Mouse (Mus musculus): Measurements from ENCODE around the gene Syk. TPM values are rescaled to one million over a fixed set of nuclear protein-coding genes. Genes with fewer than 3 reads are reported as not detected.

The Syk gene
- total RNA-seq, 1 experiment from 2014 or later = 288 TPM

DNA sequence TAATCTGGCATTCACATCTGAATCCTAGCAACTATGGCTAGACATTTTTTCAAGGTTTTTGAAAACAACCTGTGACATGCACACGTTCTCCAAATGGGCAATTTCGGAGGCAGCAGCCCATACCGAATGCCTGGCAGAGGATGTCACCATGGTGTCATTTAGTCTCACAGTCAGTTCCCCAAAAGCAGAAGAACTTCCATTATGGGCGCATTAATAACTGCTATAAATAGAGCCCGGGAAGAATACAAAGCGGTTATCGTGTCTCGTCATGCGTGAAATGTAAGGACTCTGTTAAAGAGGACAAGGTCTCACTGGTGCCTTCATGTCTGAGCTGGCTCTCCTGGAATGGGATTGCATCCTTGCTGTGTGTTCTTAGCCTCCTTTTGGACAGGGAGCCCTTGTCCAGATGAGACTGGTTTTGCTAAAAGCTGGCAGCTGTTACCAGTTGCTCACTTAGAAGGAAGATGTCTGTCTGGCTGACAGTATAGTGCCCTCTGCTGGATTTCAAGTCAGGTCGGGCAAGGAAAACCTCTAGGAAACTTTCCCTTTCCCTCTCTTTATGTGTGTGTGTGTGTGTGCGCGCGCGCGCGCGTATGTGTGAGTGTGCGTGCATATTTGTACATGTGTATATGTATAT lies 17.8 kb upstream of the Syk start:
- peak; percentile 35 for ATAC-seq (replicated peaks; ENCODE audit: insufficient number of reproducible peaks, low FRiP score, low TSS enrichment, poor library complexity, severe bottlenecking)

DNA sequence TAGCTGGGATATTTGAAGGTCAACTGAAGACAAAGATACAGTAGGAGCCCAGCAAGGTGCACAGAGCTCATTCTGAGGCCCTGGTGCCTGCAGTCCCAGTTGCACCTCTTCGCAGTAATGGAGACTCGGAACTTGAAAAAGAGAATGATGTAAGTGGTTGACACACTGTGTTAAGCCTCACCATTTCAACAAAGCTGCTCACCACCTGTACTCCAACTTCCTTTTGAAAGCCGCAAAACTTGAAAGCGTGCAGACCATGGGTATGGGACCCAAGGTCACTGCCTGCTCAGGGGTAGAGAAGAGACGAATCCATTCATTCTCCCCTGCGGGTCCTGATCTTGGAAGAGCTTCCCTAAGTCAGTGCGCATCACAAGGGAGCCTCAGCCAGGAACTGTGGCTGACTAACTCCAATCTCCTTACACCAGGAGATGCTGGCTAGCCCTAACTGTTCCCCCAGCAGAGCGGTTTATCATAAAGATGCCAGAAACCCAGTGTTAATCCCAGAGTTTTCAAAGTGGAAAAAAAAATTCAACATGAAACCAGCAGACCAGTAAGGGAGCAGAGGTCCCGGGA lies 16.7 kb upstream of the Syk start:
- ATAC-seq (replicated peaks; ENCODE audit: insufficient number of reproducible peaks, low FRiP score, low TSS enrichment, poor library complexity, severe bottlenecking) = no peak

DNA sequence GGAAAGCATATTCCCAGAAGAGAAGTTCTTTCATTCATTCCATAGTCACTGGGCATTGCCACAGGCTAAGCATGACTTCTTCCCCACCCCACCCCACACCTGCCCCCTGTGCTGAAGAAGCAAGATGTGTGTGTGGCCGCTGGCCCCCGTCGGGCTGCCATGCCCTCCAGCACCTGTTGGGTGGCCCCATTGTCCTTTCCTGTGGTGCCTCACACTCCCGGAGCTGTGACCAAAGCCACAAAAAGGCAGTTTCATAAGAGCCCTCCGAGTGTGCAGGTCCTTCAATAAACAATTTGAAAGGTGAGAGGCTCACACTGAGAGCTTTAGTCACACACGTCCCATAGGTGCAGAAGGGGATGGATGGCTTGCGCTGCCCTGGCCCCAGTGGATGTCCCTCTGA lies 16.2 kb upstream of the Syk start:
- ATAC-seq (replicated peaks; ENCODE audit: insufficient number of reproducible peaks, low FRiP score, low TSS enrichment, poor library complexity, severe bottlenecking) = no peak

DNA sequence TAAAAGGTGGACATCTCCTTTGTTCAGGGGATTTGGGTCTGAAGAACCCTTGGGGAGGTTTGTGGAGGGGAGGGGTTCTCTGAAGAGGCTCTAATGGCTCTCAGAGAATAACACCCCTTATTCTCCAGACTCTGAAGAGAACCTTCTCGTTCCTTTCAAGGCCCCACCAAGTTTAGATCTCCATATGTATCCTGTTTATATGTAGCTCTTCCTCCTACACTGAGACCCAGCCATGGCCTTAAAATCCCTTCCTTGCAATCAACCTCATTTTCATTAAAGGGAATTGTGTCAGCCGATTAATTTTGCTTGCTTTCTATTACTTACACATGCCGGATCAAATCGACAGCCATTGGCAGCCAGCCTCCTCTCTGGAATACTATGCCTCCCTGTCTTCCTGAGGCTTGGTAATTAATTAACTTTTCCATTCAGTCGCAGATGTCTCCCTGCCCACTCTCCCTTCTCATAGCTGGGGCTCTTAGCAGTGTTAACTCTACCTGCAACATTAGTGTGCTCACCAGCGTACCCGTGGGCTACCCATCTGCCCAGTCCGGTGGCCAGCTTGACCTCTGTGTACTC lies 13.7 kb upstream of the Syk start:
- no peak for ATAC-seq (replicated peaks; ENCODE audit: insufficient number of reproducible peaks, low FRiP score, low TSS enrichment, poor library complexity, severe bottlenecking)

DNA sequence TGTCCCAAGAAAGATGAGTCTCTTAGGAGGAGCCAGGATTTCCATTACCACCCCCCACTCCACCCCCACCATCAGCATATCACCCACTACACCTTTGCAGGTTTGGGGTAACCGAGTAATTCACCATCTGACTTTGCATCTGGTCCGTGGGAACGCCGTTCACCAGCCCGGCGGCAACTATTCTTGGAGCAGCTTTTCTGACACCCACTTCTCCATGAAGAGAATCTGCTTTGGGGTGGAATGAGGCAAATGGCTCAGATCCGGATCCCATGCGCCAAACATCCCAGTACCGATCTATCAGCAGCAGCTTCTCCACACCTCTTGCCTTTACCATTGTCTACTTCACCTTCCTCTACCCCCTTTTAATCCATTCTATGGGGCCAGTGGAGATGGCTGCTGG lies 12.7 kb upstream of the Syk start:
- no peak for ATAC-seq (replicated peaks; ENCODE audit: insufficient number of reproducible peaks, low FRiP score, low TSS enrichment, poor library complexity, severe bottlenecking)

DNA sequence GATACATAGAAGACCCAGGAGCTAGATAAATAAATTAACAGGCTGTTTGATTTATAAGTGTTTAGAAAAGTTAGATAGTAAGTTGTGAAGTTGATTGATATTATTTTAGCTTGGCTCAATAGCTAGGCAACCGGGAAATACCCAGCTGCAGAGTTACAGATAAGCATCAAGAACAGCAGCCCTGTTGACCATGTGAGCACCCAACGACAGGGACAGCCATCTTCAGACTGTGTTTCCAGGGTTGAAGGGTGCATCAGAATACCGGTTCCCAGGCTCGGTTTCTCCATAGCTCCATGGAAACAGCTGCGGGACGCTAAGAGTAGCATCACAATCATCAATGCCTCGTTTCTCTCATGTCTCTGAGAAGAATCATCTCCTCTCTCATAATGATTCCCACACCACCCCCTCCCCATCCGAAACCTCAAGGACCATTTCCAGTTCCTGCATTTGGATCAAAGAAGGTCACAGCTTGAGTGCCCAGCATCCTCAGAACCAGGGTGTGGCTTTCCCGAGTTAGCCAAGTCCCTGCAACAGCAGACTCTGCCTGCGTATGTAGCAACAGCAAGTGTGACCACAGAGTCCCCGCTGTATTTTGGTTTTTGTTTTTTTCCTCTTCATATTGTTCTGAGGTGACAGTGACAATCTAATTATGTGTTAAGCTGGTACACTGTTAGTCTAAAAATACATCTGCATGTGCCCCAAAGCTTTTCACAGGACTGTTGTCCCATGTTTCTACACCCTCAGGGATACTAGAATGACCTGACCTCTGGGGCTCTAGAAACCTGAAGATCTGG lies 11.2 kb upstream of the Syk start:
- ATAC-seq (replicated peaks; ENCODE audit: insufficient number of reproducible peaks, low FRiP score, low TSS enrichment, poor library complexity, severe bottlenecking) = peak; percentile 68

DNA sequence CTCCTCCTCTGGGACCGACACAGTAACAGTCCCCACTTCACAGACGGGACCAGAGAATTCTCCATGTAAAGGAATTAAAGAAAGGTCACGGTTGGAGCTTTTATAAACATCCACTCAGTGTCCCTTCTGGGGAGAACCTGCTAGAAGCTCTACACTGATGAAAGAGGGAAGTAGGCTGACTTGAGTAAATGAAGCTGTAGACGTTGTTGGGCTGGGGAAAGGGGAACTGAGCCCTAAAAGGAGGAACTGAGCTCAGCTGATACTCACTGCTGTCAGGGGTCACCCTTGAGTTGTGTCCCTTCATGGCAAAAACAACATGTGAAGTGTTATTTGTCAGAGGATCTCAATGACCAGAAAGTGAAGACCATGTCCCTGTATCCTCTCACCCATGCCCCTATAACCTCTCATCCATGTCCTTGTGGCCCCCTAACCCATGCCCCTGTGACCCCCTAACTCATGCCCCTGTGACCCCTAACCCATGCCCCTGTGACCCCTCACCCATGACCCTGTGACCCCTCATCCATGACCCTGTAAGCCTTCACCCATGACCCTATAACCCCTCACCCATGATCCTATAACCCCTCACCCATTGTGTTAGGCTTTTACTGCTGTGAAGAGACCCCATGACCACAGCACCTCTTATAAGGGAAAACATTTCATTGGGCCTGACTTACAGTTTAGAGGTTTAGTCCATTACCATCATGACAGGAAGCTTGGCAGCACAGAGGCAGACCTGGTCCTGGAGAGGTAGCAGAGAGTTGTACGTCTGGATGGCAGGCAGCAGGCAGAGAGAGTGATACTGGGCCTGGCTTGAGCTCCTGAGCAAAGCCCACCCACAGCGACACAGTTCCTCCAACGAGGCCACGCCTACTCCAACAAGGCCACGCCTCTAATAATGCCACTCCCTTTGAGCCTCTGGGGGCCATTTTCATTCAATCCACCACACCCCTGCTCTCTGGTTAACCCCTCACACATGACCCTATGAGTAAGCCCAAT lies 10.2 kb upstream of the Syk start:
- peak; percentile 73 for ATAC-seq (replicated peaks; ENCODE audit: insufficient number of reproducible peaks, low FRiP score, low TSS enrichment, poor library complexity, severe bottlenecking)

DNA sequence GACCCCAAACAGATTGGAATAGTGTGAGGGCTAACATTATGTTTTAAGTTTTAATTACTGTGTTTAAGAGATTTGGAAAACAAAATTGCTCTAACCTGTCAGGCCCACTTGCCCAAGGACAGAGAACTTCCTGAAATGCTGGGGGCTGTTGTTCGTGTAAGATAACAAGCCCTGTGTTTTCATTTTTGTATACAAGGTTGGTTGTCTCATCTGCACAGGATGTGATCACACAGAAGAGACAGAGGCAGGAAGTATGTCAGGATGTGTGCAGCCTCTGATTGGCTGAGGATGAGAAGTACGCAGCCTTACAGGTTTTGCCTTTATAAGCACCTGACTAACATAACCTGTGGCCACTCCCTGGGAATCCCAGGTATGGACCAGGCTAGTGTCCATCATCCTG lies 8.7 kb upstream of the Syk start:
- ATAC-seq (replicated peaks; ENCODE audit: insufficient number of reproducible peaks, low FRiP score, low TSS enrichment, poor library complexity, severe bottlenecking) = no peak

DNA sequence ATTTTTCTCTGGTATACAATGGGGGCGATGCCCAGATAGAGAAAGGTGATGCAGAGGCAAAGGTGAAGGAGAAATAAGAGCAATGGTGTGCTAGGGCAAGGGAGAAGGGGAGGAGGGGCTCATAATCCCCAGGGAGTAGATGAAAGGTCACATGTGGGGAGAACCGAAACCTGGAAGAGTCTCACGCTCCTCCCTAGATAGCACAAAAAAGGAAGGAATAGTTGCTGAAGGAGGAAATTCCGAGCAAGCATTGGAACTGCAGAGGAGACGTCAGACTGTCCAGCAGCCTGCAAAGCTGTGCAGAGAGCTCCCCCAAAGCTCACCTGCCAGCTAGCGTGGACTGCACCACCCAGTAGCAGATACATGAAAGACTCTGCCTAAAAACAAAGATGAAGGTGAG lies 7.5 kb upstream of the Syk start:
- no peak for ATAC-seq (replicated peaks; ENCODE audit: insufficient number of reproducible peaks, low FRiP score, low TSS enrichment, poor library complexity, severe bottlenecking)

DNA sequence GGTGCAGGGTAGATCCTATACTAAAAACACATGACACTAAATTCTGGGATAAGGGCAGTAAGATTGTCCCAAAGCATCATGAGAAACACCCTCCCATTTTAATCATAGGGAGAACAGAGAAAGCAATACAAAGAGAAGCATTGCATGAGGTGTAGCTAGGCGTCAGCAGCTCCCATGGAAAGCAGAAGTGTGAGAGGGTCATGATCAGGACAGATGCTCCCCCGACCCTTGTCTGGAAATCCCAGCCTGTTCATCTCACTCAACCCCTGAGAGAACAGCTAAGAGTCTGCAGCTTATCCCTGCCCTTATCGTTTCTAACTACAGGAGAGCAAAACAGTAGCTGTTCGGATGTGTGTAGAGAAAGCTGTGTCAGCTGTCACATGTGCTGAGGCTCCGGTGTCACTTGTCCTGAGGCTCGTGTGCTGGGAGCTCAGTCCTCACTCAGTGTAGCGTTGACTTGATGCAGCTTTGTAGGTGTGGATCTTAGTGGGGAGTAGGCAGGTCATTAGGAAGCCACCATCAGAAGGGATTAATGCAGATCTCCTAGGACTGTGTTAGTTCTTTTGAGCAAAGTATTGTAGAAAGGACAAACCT lies 6.9 kb upstream of the Syk start:
- no peak for ATAC-seq (replicated peaks; ENCODE audit: insufficient number of reproducible peaks, low FRiP score, low TSS enrichment, poor library complexity, severe bottlenecking)

DNA sequence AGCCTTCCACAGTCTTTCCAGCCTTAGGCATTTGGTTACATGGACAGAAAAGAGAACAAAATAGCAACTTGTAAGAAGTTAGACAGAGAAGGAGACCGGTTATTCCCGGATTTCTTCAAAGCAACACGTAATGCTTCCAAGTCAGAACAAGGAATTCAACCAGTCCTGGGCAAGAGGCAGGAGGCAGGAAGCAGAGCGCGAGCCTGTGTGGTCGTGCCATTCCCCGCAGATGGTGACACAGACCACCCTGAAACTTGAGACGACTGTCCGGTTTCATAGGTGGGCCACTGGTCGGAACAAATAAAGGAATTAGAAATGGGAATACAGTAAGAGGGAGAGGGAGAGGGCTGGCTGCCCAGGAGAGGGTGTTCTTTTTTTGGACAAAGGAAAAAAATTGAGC lies 6.1 kb upstream of the Syk start:
- ATAC-seq (replicated peaks; ENCODE audit: insufficient number of reproducible peaks, low FRiP score, low TSS enrichment, poor library complexity, severe bottlenecking) = no peak

DNA sequence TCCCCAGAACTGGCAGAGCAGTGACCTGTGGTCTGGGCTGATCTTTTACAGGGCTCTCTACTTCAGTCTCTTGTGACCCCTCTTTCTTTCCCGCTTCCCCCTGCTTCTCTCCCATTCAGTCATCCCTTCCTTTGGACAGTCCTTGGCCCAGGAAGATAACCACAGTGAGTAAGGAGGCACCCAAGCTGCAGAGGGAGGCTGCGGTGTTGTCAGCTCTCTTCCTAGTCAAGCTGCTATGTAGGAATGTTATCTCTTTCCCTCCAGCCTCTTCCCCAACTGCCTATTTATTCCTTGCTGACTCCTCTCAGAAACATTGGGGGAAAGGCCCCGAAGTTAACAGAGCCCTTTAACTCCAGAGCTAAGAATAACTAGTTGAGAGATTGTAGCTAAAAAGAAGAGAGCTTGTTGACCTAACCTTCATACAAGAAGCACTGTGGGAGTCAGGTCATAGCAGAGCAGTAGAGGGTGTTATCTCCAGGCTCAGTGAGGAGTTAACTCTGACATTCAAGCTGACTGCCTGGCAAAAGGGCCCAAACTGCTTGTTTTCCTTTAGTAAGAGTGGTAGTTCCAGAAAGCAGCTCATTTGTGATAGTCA lies 5.5 kb upstream of the Syk start:
- ATAC-seq (replicated peaks; ENCODE audit: insufficient number of reproducible peaks, low FRiP score, low TSS enrichment, poor library complexity, severe bottlenecking) = no peak

DNA sequence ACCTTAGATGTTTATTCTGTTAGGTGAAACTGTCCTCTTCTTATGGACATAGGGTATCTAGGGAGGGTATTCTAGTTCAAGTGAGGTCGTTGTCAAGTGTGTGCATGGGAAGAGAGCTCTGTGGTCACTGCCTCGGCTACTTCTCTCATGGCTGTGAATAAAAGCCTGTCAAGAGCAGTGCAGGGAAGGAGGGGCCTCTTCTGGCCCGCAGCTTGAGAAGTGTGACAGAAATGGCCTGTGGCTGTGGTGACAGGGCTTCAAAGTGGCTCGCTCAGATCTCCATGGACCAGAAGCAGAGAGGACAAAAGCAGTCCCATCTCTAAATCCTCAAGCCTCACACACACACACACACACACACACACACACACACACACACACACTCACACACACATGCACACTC lies 5.0 kb upstream of the Syk start:
- ATAC-seq (replicated peaks; ENCODE audit: insufficient number of reproducible peaks, low FRiP score, low TSS enrichment, poor library complexity, severe bottlenecking) = 0 out of 2 replicates have a peak, but pooled peaks have one; percentile 20

DNA sequence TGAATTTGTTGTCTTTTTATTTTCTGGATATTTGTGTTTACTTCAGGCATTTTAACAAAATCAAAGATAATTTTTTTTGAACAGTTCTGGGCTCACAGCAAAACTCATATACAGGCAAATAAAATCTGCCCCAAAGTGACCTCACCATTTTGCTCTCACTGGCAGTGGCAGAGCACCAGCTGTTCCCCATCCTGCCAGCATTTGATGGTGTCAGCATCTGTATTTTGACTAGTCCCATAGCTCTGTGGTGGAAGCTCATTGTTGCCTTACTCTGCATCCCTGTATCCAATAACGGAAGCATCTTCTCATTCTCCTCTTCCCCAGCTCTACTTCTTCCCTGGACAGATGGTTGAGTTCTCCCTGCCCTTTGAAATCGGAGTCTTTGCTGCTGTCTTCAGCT lies 4.2 kb upstream of the Syk start:
- no peak for ATAC-seq (replicated peaks; ENCODE audit: insufficient number of reproducible peaks, low FRiP score, low TSS enrichment, poor library complexity, severe bottlenecking)

DNA sequence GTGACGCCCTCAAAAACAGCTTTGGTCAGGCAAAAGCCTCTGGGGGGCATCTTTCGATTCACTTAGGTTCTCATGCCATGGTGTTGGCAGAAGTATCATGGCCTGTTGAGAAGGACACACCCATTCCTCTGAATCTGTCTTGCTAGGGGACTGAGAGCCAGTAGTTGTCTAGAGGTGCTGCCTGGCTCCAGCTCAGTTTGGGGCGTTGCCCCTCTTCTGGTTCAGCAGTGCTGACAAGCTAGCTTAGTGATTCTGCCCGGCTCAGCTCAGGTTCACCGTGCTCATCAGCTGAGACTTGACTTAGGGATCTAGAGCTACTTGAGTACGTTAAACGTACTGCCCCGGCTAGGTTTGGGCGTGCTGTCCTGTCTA lies 481 bp upstream of the Syk start:
- ATAC-seq (replicated peaks; ENCODE audit: insufficient number of reproducible peaks, low FRiP score, low TSS enrichment, poor library complexity, severe bottlenecking) = peak; percentile 60

DNA sequence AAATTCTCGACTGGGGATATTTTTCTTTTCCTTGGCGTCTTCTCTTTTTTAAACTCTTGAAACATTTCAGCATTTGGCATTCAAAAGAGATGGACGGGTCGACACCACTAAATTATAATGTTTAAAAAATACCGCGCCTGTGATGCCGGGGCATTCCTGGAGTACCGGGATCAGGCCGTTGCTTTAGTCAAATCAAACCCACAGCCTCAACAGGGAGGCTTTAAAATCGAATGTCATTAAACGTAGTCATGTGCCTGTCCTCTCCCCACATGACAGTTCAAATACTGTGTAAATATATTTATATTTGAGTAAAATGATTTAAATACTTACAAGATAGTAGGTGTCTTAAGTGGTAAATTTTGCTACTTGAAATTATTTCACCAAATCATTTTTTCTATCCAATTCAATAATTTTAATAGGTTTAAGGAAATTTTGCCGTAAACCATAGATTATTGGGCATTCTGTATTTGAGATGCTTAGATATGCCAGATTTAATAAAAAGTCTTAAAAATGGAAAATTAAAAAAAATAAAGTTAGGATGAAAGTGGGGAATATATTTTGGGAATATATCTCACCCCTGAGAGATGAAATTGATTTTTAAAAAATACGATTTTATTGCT lies 1.1 kb downstream of the Syk start:
- no peak for ATAC-seq (replicated peaks; ENCODE audit: insufficient number of reproducible peaks, low FRiP score, low TSS enrichment, poor library complexity, severe bottlenecking)

DNA sequence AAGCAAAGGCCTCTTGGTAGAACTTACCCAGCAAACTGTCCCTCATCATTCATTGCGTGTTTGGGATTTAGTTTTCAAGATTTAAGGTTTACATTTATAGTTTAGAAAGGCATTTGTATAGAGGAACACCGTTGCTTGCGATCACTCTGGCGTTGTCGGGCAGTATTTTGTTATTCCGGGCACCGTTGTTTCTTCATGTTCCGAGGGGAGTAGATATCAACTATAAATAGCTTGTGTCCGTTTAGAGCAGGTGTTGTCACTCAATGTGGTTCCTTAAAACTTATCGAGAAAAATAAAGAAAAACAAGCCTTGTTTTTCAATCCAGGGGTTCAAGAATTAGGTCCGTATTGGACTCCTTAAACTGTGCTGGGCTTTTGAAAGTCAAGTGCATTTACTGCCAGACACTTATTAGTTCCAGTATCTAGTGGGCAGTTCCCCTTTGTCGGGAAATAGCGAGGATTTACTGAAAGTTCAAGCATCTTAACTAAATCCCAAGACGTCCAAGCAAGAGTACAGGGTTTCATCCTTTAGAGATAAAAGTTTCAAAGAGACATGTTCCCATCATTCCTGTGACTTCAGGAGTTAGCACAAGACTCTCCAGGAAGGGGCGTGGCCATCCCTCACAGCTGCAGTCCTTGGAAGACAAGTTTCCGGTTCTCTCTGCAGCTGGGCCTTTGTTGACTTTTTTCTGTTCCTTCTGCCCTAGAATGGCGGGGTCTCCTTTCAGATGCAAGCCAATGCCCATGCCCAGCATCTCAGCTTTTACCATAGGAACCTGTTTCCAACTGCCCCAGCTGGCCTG lies 1.9 kb downstream of the Syk start:
- no peak for ATAC-seq (replicated peaks; ENCODE audit: insufficient number of reproducible peaks, low FRiP score, low TSS enrichment, poor library complexity, severe bottlenecking)
